Mouse (Mus musculus): ENCODE measurements around the gene Anp32e. TPM values are rescaled to one million over a fixed set of nuclear protein-coding genes. Genes with fewer than 3 reads are reported as not detected.

Anp32e gene
- polyA plus RNA-seq, 1 experiment, result 48.5 TPM

GRCm38 (mm10) chr3:95978265-95978664 is 49.2 kb downstream of the Anp32e start:
- TF ChIP-seq TCF12 (IDR thresholded peaks at IDR 0.05; ENCODE audit: insufficient read depth, poor library complexity, severe bottlenecking) (no peak), REST (IDR thresholded peaks at IDR 0.05; ENCODE audit: insufficient read depth, insufficient read length) (no peak), MYOD1 (IDR thresholded peaks at IDR 0.05; ENCODE audit: control insufficient read depth in 1 of 3, insufficient read length in 2 of 3, low read depth in 2 of 3) (no peak), POLR2AphosphoS2 (IDR thresholded peaks at IDR 0.05; ENCODE audit: insufficient read length, low read depth) (no peak), SRF (IDR thresholded peaks at IDR 0.05; ENCODE audit: control insufficient read depth, insufficient read length, low read depth) (no peak), TCF3 (IDR thresholded peaks at IDR 0.05; ENCODE audit: insufficient read length, low read depth) (no peak), POLR2A (IDR thresholded peaks at IDR 0.05; ENCODE audit: insufficient read length, low read depth) (no peak), E2F4 (IDR thresholded peaks at IDR 0.05; ENCODE audit: insufficient read depth) (no peak), CEBPB (IDR thresholded peaks at IDR 0.05; ENCODE audit: insufficient read depth, poor library complexity, severe bottlenecking) (no peak), MAX (IDR thresholded peaks at IDR 0.05; ENCODE audit: low read depth) (no peak), USF1 (IDR thresholded peaks at IDR 0.05; ENCODE audit: low read depth) (no peak), MYOG (IDR thresholded peaks at IDR 0.05; ENCODE audit: control insufficient read depth in 1 of 3, insufficient read depth in 1 of 3, insufficient read length in 2 of 3, low read depth in 2 of 3) (no peak)
- Histone ChIP-seq H3K79me2 (ENCODE audit: control insufficient read depth, insufficient read depth) (no peaks in the 10 kb centered on the region), H3ac (ENCODE audit: control insufficient read depth, insufficient read length) (no peak overlapping the region), H3K4me2 (ENCODE audit: low read depth) (no peak overlapping the region), H3K27me3 (ENCODE audit: control insufficient read depth, insufficient read depth, insufficient read length) (no peaks in the 10 kb centered on the region), H3K36me3 (ENCODE audit: control insufficient read depth, insufficient read depth) (no peaks in the 10 kb centered on the region), H3K4me3 (no peak overlapping the region)

GRCm38 (mm10) chr3:95980276-95980970 is 51.4 kb downstream of the Anp32e start:
- Histone ChIP-seq H3K4me2 (ENCODE audit: low read depth) (peak overlapping the region; percentile 8), H3K79me2 (ENCODE audit: control insufficient read depth, insufficient read depth) (no peaks in the 10 kb centered on the region), H3K4me3 (no peak overlapping the region), H3K27me3 (ENCODE audit: control insufficient read depth, insufficient read depth, insufficient read length) (no peaks in the 10 kb centered on the region), H3ac (ENCODE audit: control insufficient read depth, insufficient read length) (no peak overlapping the region), H3K36me3 (ENCODE audit: control insufficient read depth, insufficient read depth) (no peaks in the 10 kb centered on the region)
- TF ChIP-seq MYOD1 (IDR thresholded peaks at IDR 0.05; ENCODE audit: control insufficient read depth in 1 of 3, insufficient read length in 2 of 3, low read depth in 2 of 3) (no peak), MAX (IDR thresholded peaks at IDR 0.05; ENCODE audit: low read depth) (no peak), POLR2A (IDR thresholded peaks at IDR 0.05; ENCODE audit: insufficient read length, low read depth) (no peak), SRF (IDR thresholded peaks at IDR 0.05; ENCODE audit: control insufficient read depth, insufficient read length, low read depth) (no peak), USF1 (IDR thresholded peaks at IDR 0.05; ENCODE audit: low read depth) (no peak), POLR2AphosphoS2 (IDR thresholded peaks at IDR 0.05; ENCODE audit: insufficient read length, low read depth) (no peak), REST (IDR thresholded peaks at IDR 0.05; ENCODE audit: insufficient read depth, insufficient read length) (no peak), CEBPB (IDR thresholded peaks at IDR 0.05; ENCODE audit: insufficient read depth, poor library complexity, severe bottlenecking) (no peak), TCF12 (IDR thresholded peaks at IDR 0.05; ENCODE audit: insufficient read depth, poor library complexity, severe bottlenecking) (no peak), MYOG (IDR thresholded peaks at IDR 0.05; ENCODE audit: control insufficient read depth in 1 of 3, insufficient read depth in 1 of 3, insufficient read length in 2 of 3, low read depth in 2 of 3) (no peak), TCF3 (IDR thresholded peaks at IDR 0.05; ENCODE audit: insufficient read length, low read depth) (no peak), E2F4 (IDR thresholded peaks at IDR 0.05; ENCODE audit: insufficient read depth) (no peak)

- H3K36me3 ChIP-seq (ENCODE audit: control insufficient read depth, insufficient read depth), result no peaks in the 10 kb centered on the region
- H3K4me2 ChIP-seq (ENCODE audit: low read depth), result no peak overlapping the region
- H3ac ChIP-seq (ENCODE audit: control insufficient read depth, insufficient read length), result no peak overlapping the region
- H3K4me3 ChIP-seq, result no peak overlapping the region
- H3K27me3 ChIP-seq (ENCODE audit: control insufficient read depth, insufficient read depth, insufficient read length), result no peaks in the 10 kb centered on the region
- H3K79me2 ChIP-seq (ENCODE audit: control insufficient read depth, insufficient read depth), result no peaks in the 10 kb centered on the region
- no peak for TF ChIP-seq CEBPB (IDR thresholded peaks at IDR 0.05; ENCODE audit: insufficient read depth, poor library complexity, severe bottlenecking)
- no peak for TF ChIP-seq MAX (IDR thresholded peaks at IDR 0.05; ENCODE audit: low read depth)
- no peak for TF ChIP-seq E2F4 (IDR thresholded peaks at IDR 0.05; ENCODE audit: insufficient read depth)
- no peak for TF ChIP-seq USF1 (IDR thresholded peaks at IDR 0.05; ENCODE audit: low read depth)
Measured at GRCm38 (mm10) chr3:95982129-95982528, 53.1 kb downstream of the Anp32e start.

GRCm38 (mm10) chr3:95985209-95986000 is 56.4 kb downstream of the Anp32e start:
- Histone ChIP-seq H3ac (ENCODE audit: control insufficient read depth, insufficient read length) (no peak overlapping the region), H3K4me3 (no peak overlapping the region), H3K36me3 (ENCODE audit: control insufficient read depth, insufficient read depth) (no peaks in the 10 kb centered on the region), H3K27me3 (ENCODE audit: control insufficient read depth, insufficient read depth, insufficient read length) (no peaks in the 10 kb centered on the region), H3K4me2 (ENCODE audit: low read depth) (no peak overlapping the region), H3K79me2 (ENCODE audit: control insufficient read depth, insufficient read depth) (no peaks in the 10 kb centered on the region)
- no peak for TF ChIP-seq POLR2AphosphoS2 (IDR thresholded peaks at IDR 0.05; ENCODE audit: insufficient read length, low read depth)
- peak; percentile 95 for TF ChIP-seq SRF (IDR thresholded peaks at IDR 0.05; ENCODE audit: control insufficient read depth, insufficient read length, low read depth)

All from myocyte (in vitro differentiated cells).